Mouse (Mus musculus) lung, embryonic 16.5 days (tissue): Measurements from ENCODE around the gene Nsl1. TPM values are rescaled to one million over a fixed set of nuclear protein-coding genes. Genes with fewer than 3 reads are reported as not detected.
A peak's percentile ranks its signal among the peaks of the same experiment; 100 is the strongest.
"Not testable (repeated sequence)": the region's sequence is repeated elsewhere in the genome, so short reads cannot be mapped to it uniquely, and the experiment has no call there.

Experiments used
- ATAC-seq: fragments of 200-750 bp; cut with Nextera tagmentation; 2 replicates; pipeline ENCODE4 v1.8.0; 2017; ENCODE audit warnings: low read depth, mild to moderate bottlenecking, moderate library complexity
- H3K27ac ChIP-seq: fragments of 300-500 bp; sonication (generic); 2 replicates; pipeline ENCODE4 v1.5.1; 2014; ENCODE audit warnings: mild to moderate bottlenecking, control low read depth, low read length
- H3K27me3 ChIP-seq: fragments of 300-500 bp; sonication (generic); 2 replicates; pipeline ENCODE4 v1.6.1; 2014; ENCODE audit warnings: low read depth, low read length, mixed read lengths; ENCODE audit not compliant: control insufficient read depth, insufficient read depth
- H3K36me3 ChIP-seq: fragments of 300-500 bp; sonication (generic); 2 replicates; pipeline ENCODE4 v1.6.1; 2014; ENCODE audit warnings: low read length; ENCODE audit not compliant: control insufficient read depth, insufficient read depth
- H3K4me1 ChIP-seq: fragments of 300-500 bp; sonication (generic); replicated peaks from 2 replicates; pipeline ENCODE4 v1.6.1; 2014; ENCODE audit warnings: low read length, mixed read lengths; ENCODE audit not compliant: control insufficient read depth, insufficient read depth
- H3K4me2 ChIP-seq: fragments of 300-500 bp; sonication (generic); 2 replicates; pipeline ENCODE4 v1.6.1; 2014; ENCODE audit warnings: low read depth, low read length, control low read depth
- H3K4me3 ChIP-seq: fragments of 300-500 bp; sonication (generic); 2 replicates; pipeline ENCODE4 v1.5.1; 2014; ENCODE audit warnings: mild to moderate bottlenecking, low read length, control low read depth
- H3K9ac ChIP-seq: fragments of 300-500 bp; sonication (generic); 2 replicates; pipeline ENCODE4 v1.6.1; 2014; ENCODE audit warnings: low read length, control low read depth
- H3K9me3 ChIP-seq: fragments of 300-500 bp; sonication (generic); 2 replicates; pipeline ENCODE4 v1.6.1; 2016; ENCODE audit warnings: low read length; ENCODE audit not compliant: control insufficient read depth
- WGBS: fragments of 180-500 bp; shearing (Covaris S2); extraction: QIAGEN DNeasy Blood & Tissue Kit; methylation state at CpG from one replicate; pipeline ENCODE4 v1.1.7; 2014; 5-methylcytosine and 5-hydroxymethylcytosine counted together
- polyA plus RNA-seq: library from polyadenylated mRNA; unstranded; fragments of >200 nt; fragmentation: Nextera tagmentation; extraction: Ambion mirVana; gene quantifications from 2 replicates; pipeline ENCODE4 v1.2.1, GENCODE M21; 2015

Gene Nsl1
- polyA plus RNA-seq, 1 experiment from 2014 or later: 23.9 TPM

GRCm38 (mm10) chr1:191026021-191026713, 36.6 kb upstream of the Nsl1 start, which contains the start of gene Flvcr1:
TSS of gene Flvcr1 (minus strand) at chr1:191026158.
- peak within 1 kb of the TSS; percentile 70 for H3K9ac ChIP-seq
- peaks cover 16% of the 10 kb centered on the region for H3K4me1 ChIP-seq
- peak within 1 kb of the TSS; percentile 90 for H3K27ac ChIP-seq
- WGBS: under 1% methylated on average over 47 of the region's 50 CpGs
- no peaks in the 10 kb centered on the region for H3K9me3 ChIP-seq
- H3K36me3 ChIP-seq: no peaks in the 10 kb centered on the region
- no peaks in the 10 kb centered on the region for H3K27me3 ChIP-seq
- peak within 1 kb of the TSS; percentile 60 for H3K4me3 ChIP-seq
- H3K4me2 ChIP-seq: peak within 1 kb of the TSS; percentile 94
- peak; percentile 100 for ATAC-seq

- H3K36me3 ChIP-seq: no peaks in the 10 kb centered on the region
- H3K9me3 ChIP-seq: no peaks in the 10 kb centered on the region
- H3K4me3 ChIP-seq: no peak overlapping the region
- no peak for ATAC-seq
- H3K9ac ChIP-seq: no peak overlapping the region
- H3K4me1 ChIP-seq: peaks cover 7% of the 10 kb centered on the region
- H3K4me2 ChIP-seq: no peak overlapping the region
- no peaks in the 10 kb centered on the region for H3K27me3 ChIP-seq
- H3K27ac ChIP-seq: no peak overlapping the region
- WGBS: 54% methylated on average over 10 of the region's 10 CpGs
These were observed 32.6 kb upstream of the Nsl1 start for GRCm38 (mm10) chr1:191030182-191030581.

GRCm38 (mm10) chr1:191030922-191031425, 31.8 kb upstream of the Nsl1 start:
- H3K27ac ChIP-seq, H3K36me3 ChIP-seq, H3K4me3 ChIP-seq, H3K27me3 ChIP-seq, H3K9ac ChIP-seq, H3K4me1 ChIP-seq, ATAC-seq, H3K4me2 ChIP-seq, H3K9me3 ChIP-seq: not testable (repeated sequence)
- WGBS: 43% methylated on average over 6 of the region's 6 CpGs

DNA sequence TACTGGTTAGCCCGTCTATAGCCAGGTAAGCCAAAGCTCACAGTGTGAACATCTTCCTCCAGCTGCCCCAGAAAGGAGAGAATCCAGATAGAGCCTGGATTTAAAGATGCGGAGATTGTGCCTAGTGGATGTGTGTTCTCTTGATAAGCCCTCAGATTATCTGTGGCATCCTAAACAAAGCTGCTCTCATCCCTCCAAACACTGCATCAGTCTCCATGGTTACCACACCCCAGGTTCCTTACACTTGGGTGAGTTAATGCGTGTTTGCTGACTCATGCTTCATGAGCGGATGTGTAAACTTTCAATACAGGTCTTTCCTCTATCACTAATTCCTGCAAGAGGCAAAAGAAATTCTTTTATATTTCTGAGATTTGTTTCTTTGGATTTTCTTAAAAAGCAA, 27.2 kb upstream of the Nsl1 start:
- no peak for ATAC-seq
- H3K4me3 ChIP-seq: no peak overlapping the region
- no peak overlapping the region for H3K9ac ChIP-seq

GRCm38 (mm10) chr1:191036554-191037334, 26.1 kb upstream of the Nsl1 start, which contains the start of gene Spata45:
TSS of gene Spata45 (plus strand) at chr1:191036639.
- ATAC-seq: no peak
- no peak within 1 kb of the TSS for H3K27ac ChIP-seq
- H3K9me3 ChIP-seq: no peaks in the 10 kb centered on the region
- H3K9ac ChIP-seq: no peak within 1 kb of the TSS
- whole genome bisulfite sequencing: 57% methylated on average over 6 of the region's 6 CpGs
- no peaks in the 10 kb centered on the region for H3K4me1 ChIP-seq
- H3K4me2 ChIP-seq: no peak within 1 kb of the TSS
- H3K4me3 ChIP-seq: no peak within 1 kb of the TSS
- H3K27me3 ChIP-seq: no peaks in the 10 kb centered on the region
- no peaks in the 10 kb centered on the region for H3K36me3 ChIP-seq

More for the DNA sequence above, 27.2 kb upstream of the Nsl1 start:
- 27% methylated on average over 4 of the region's 4 CpGs for WGBS
- H3K4me2 ChIP-seq: no peak overlapping the region
- no peak overlapping the region for H3K27ac ChIP-seq
- H3K4me1 ChIP-seq: no peaks in the 10 kb centered on the region
- no peaks in the 10 kb centered on the region for H3K27me3 ChIP-seq
- H3K36me3 ChIP-seq: no peaks in the 10 kb centered on the region
- no peaks in the 10 kb centered on the region for H3K9me3 ChIP-seq

DNA sequence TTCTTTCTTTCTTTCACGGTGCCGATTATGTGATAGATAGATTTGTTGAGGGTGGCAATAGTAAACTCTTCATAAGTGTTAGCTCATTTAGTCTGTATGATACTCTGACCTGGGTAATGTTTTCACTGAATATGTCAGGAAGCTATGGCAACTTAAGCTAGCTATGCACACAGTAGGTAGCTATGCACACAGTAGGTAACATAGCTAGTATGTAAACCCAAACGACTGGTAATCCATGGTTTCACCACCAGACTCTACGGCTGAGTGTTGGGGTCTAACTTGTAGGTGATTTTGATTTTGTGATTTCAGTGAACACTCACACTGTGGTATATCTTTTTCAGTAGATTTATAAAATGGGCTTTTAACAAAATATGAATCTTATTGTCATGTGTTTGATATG, 24.8 kb upstream of the Nsl1 start:
- Histone ChIP-seq H3K9me3 (no peaks in the 10 kb centered on the region), H3K27ac (no peak overlapping the region), H3K4me3 (no peak overlapping the region), H3K9ac (no peak overlapping the region), H3K4me1 (no peaks in the 10 kb centered on the region), H3K36me3 (no peaks in the 10 kb centered on the region), H3K4me2 (no peak overlapping the region), H3K27me3 (no peaks in the 10 kb centered on the region)
- ATAC-seq: no peak
- 88% methylated on average over 4 of the region's 4 CpGs for WGBS

DNA sequence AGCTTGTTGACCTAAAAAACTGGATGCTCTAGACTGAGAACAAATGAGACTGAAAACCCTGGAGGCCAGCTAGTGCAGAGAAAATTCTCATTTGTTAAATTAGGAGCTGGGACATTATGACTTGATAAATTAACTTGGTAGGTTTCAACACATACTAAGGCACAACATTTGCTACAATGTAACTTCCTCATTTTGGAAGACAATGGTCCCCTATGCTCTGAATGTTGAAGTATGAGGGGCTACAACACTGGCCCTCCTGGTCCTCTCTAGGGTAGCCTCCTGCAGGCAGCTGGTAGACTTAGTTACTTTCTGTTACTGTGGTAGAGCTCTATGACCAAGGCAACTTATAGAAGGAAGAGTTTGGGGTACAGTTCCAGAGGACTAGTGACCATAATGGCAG, 21.5 kb upstream of the Nsl1 start:
- H3K27ac ChIP-seq: no peak overlapping the region
- H3K9me3 ChIP-seq: no peaks in the 10 kb centered on the region
- no peak for ATAC-seq
- no peaks in the 10 kb centered on the region for H3K27me3 ChIP-seq
- H3K4me1 ChIP-seq: no peaks in the 10 kb centered on the region
- H3K9ac ChIP-seq: no peak overlapping the region
- no peak overlapping the region for H3K4me3 ChIP-seq
- no peaks in the 10 kb centered on the region for H3K36me3 ChIP-seq
- H3K4me2 ChIP-seq: no peak overlapping the region

GRCm38 (mm10) chr1:191042106-191042505, 20.7 kb upstream of the Nsl1 start:
- H3K4me3 ChIP-seq: no peak overlapping the region
- no peak overlapping the region for H3K9ac ChIP-seq
- WGBS: 70% methylated on average over 5 of the region's 5 CpGs
- H3K36me3 ChIP-seq: no peaks in the 10 kb centered on the region
- H3K27me3 ChIP-seq: no peaks in the 10 kb centered on the region
- H3K9me3 ChIP-seq: no peaks in the 10 kb centered on the region
- H3K4me1 ChIP-seq: no peaks in the 10 kb centered on the region
- no peak overlapping the region for H3K4me2 ChIP-seq
- no peak for ATAC-seq
- H3K27ac ChIP-seq: no peak overlapping the region

DNA sequence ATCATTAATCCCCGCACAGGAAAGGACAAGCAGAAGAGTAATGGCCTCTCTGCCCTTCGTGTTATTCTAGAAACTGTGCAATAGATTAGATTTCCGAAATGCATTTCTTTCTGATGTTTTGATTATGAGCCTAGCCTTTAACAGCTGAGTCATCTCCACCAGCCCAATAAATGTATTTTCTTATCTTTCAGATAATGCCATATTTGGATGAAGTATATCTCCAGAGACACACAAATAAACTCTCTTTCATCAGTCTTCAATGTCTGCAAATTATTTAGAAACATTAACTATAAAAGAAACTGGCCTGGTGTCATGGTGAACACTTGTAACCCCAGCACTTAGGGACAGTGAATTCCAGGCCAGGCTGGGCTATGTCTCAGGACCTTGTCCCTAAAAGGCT, 20.1 kb upstream of the Nsl1 start:
- 24% methylated on average over 3 of the region's 3 CpGs for WGBS
- Histone ChIP-seq H3K4me3 (no peak overlapping the region), H3K4me2 (no peak overlapping the region), H3K9me3 (no peaks in the 10 kb centered on the region), H3K4me1 (no peaks in the 10 kb centered on the region), H3K36me3 (no peaks in the 10 kb centered on the region), H3K27ac (no peak overlapping the region), H3K9ac (no peak overlapping the region), H3K27me3 (no peaks in the 10 kb centered on the region)
- no peak for ATAC-seq
